Mouse (Mus musculus) kidney, postnatal 0 days (tissue): ENCODE measurements around the gene Sdr39u1. TPM values are rescaled to one million over a fixed set of nuclear protein-coding genes. Genes with fewer than 3 reads are reported as not detected.

Experiments used
- ATAC-seq: fragments of 200-750 bp; cut with Nextera tagmentation; replicated peaks from 2 replicates; pipeline ENCODE4 v1.8.0; 2017; ENCODE audit warnings: low read depth, moderate number of reproducible peaks, moderate TSS enrichment, moderate library complexity; ENCODE audit not compliant: low FRiP score
- DNase-seq: peaks from one replicate; pipeline ENCODE4 v3.0.0-alpha.2; 2016; ENCODE audit warnings: low spot score
- H3K27ac ChIP-seq: fragments of 300-500 bp; sonication (generic); 2 replicates; pipeline ENCODE4 v1.5.1; 2014; ENCODE audit warnings: mild to moderate bottlenecking
- H3K27me3 ChIP-seq: fragments of 300-500 bp; sonication (generic); 2 replicates; pipeline ENCODE4 v1.6.1; 2014; ENCODE audit warnings: low read length, mixed read lengths; ENCODE audit not compliant: insufficient read depth
- H3K36me3 ChIP-seq: fragments of 300-500 bp; sonication (generic); 2 replicates; pipeline ENCODE4 v1.6.1; 2014; ENCODE audit warnings: low read length, mixed read lengths; ENCODE audit not compliant: insufficient read depth
- H3K4me1 ChIP-seq: fragments of 300-500 bp; sonication (generic); replicated peaks from 2 replicates; pipeline ENCODE4 v1.6.1; 2014; ENCODE audit warnings: antibody characterized with exemption, low read length, mixed read lengths; ENCODE audit not compliant: insufficient read depth
- H3K4me2 ChIP-seq: fragments of 300-500 bp; sonication (generic); 2 replicates; pipeline ENCODE4 v1.6.1; 2014; ENCODE audit warnings: mild to moderate bottlenecking, low read length, moderate library complexity, mixed read lengths
- H3K4me3 ChIP-seq: fragments of 300-500 bp; sonication (generic); replicated peaks from 2 replicates; pipeline ENCODE4 v1.5.1; 2014; ENCODE audit warnings: low read depth, low read length
- H3K9ac ChIP-seq: fragments of 300-500 bp; sonication (generic); 2 replicates; pipeline ENCODE4 v1.6.1; 2014; ENCODE audit warnings: low read depth, low read length
- H3K9me3 ChIP-seq: fragments of 300-500 bp; sonication (generic); replicated peaks from 2 replicates; pipeline ENCODE4 v1.6.1; 2016; ENCODE audit warnings: low read length, inconsistent platforms, mixed read lengths
- CTCF ChIP-seq: IDR thresholded peaks from 2 replicates; pipeline ENCODE4 v1.5.1; 2016; ENCODE audit warnings: antibody characterized with exemption, low read depth, mild to moderate bottlenecking, moderate library complexity
- WGBS: fragments of 180-500 bp; shearing (Covaris S2); extraction: QIAGEN DNeasy Blood & Tissue Kit; methylation state at CpG from one replicate; pipeline ENCODE4 v1.1.7; 2014; 5-methylcytosine and 5-hydroxymethylcytosine counted together
- polyA plus RNA-seq: library from polyadenylated mRNA; unstranded; fragments of >200 nt; fragmentation: Nextera tagmentation; extraction: Ambion mirVana; gene quantifications from 2 replicates; pipeline ENCODE4 v1.2.1, GENCODE M21; 2015

Sdr39u1 gene
- 85.3 and 86.0 TPM in 2 replicates for polyA plus RNA-seq

DNA sequence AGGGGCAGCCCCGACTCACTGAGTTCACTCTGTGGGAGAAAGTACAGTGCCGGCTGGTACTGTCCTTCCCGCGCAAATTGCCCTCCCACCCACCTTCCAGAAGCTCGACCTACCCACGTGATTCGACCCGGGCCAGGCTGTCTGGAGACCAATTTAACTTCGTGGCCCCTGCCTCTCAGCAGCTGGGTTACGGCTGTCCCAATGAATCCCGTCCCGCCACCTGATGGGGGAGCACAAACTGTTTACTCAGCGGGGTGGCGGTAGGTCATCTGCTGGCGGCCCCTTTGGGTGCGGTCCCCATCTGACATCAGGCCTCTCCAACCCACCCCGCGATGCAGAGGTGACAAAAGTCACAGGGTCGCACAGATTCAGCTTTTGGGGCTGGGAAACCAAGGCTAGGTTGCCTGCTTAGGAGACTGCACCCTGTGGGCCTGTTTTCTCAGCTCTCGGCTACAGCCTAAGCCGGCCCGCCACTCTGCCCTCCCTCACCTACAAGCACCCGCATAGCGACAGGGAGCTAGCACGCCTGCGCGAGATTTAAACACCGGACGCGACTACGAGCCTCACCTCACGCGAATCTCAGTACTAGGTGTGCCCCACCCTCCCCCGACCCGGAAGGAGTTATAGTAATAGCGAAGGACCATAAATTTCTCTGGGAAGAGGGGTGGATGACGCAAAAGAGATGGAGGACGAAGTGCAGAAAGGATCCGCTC is at the start of gene Sdr39u1:
Sdr39u1 (minus strand) TSS at position 593 of the 713 bp plus-strand sequence.
- Histone ChIP-seq H3K9me3 (no peaks in the 10 kb centered on the region), H3K4me1 (0 out of 2 replicates have a peak, but pooled peaks cover 4% of the 10 kb centered on the region), H3K36me3 (peaks cover 19% of the 10 kb centered on the region), H3K4me2 (peak within 1 kb of the TSS; percentile 87), H3K27me3 (no peaks in the 10 kb centered on the region), H3K9ac (peak within 1 kb of the TSS; percentile 83), H3K27ac (peak within 1 kb of the TSS; percentile 90), H3K4me3 (peak within 1 kb of the TSS; percentile 49)
- 1% methylated on average over 39 of the region's 39 CpGs for WGBS
- TF ChIP-seq CTCF, result no peak; the same call in 1 of the 2 replicates
- DNase-seq, result peak; percentile 95
- peak; percentile 95 for ATAC-seq

- no peak for TF ChIP-seq CTCF
- DNase-seq (no peak), ATAC-seq (no peak)
- Histone ChIP-seq H3K9ac (no peak overlapping the region), H3K9me3 (no peaks in the 10 kb centered on the region), H3K27me3 (no peaks in the 10 kb centered on the region), H3K27ac (no peak overlapping the region), H3K4me2 (no peak overlapping the region), H3K4me1 (no peaks in the 10 kb centered on the region), H3K36me3 (no peaks in the 10 kb centered on the region), H3K4me3 (no peak overlapping the region)
- 54% methylated on average over 2 of the region's 2 CpGs for WGBS
Observed at GRCm38 (mm10) chr14:55946269-55946969, 46.3 kb upstream of the Sdr39u1 start.

GRCm38 (mm10) chr14:55944575-55944974 is 44.5 kb upstream of the Sdr39u1 start, which contains the start of gene Cma1:
Gene Cma1 (minus strand): TSS chr14:55944675.
- Histone ChIP-seq H3K27ac (no peak within 1 kb of the TSS), H3K27me3 (no peaks in the 10 kb centered on the region), H3K4me2 (no peak within 1 kb of the TSS), H3K4me3 (no peak within 1 kb of the TSS), H3K4me1 (no peaks in the 10 kb centered on the region), H3K9me3 (no peaks in the 10 kb centered on the region), H3K9ac (no peak within 1 kb of the TSS), H3K36me3 (no peaks in the 10 kb centered on the region)
- no peak for ATAC-seq
- TF ChIP-seq CTCF, result no peak
- 81% methylated on average over 4 of the region's 4 CpGs for WGBS
- DNase-seq, result no peak

DNA sequence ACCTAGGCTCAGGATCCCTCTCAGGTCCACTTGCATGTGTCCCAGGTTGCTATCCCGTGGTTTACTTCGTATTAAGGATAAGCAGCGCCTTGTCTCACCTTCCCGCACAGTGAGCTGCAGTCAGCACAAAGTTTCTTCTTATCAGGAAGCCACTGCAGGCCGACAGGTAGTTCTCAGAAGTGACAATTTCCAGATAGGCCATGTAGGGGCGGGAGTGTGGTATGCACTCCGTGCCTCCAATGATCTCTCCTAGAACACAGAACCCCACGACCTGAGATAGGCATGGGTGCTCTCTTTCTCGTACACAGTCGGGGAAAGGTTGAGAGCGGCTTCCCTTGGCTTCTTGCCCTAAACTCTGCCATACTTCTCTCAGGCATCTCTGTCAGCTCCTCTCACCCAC is 43.5 kb upstream of the Sdr39u1 start:
- no peak for TF ChIP-seq CTCF
- ATAC-seq, result no peak
- WGBS, result 87% methylated on average over 11 of the region's 11 CpGs

DNA sequence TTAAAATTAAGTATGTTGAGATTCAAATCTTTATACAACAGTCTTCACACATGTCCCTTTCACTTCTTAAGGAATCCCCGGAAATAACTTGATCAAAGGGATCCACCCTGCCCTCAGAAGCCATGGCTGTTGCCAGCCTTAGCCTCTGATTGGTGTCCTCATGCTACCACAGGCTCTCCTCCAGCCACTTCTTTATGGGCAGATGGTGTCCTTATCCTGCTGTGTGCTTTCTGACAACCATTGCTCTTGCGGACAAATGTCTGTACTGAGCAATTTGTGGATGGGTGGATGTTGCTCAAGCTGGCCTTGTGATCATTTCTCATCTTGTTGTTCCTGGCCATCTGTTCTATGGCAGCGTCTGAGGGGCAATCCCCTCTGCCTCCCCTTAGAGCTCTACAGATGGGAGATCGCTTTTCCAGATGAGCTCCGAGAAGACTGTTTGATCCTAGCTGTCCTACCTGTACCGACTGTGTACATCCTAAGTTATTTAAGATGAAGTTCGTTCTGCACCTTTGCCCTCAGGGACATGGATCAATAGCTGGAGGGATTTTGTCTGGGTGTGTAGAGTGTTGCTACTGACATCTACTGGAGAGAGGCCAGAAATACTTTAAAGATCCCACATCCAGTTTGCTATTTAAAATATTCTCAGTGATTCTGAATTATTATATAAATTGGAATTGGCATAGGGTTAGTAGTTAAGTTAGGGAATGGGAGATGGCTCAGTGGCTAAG is 40.1 kb upstream of the Sdr39u1 start:
- H3K4me3 ChIP-seq, result no peak overlapping the region
- H3K27ac ChIP-seq, result no peak overlapping the region
- H3K36me3 ChIP-seq, result no peaks in the 10 kb centered on the region
- no peak for ATAC-seq
- no peak overlapping the region for H3K9ac ChIP-seq
- H3K9me3 ChIP-seq, result no peaks in the 10 kb centered on the region
- no peak for DNase-seq
- TF ChIP-seq CTCF, result peak; percentile 44
- no peak overlapping the region for H3K4me2 ChIP-seq
- WGBS, result 16% methylated on average over 7 of the region's 7 CpGs
- no peaks in the 10 kb centered on the region for H3K4me1 ChIP-seq
- no peaks in the 10 kb centered on the region for H3K27me3 ChIP-seq

More for the DNA sequence above, 43.5 kb upstream of the Sdr39u1 start:
- no peak overlapping the region for H3K27ac ChIP-seq
- H3K4me3 ChIP-seq, result no peak overlapping the region
- H3K4me2 ChIP-seq, result no peak overlapping the region
- no peaks in the 10 kb centered on the region for H3K4me1 ChIP-seq
- H3K9me3 ChIP-seq, result no peaks in the 10 kb centered on the region
- no peak overlapping the region for H3K9ac ChIP-seq
- no peak for DNase-seq
- H3K36me3 ChIP-seq, result no peaks in the 10 kb centered on the region
- no peaks in the 10 kb centered on the region for H3K27me3 ChIP-seq

- no peak overlapping the region for H3K4me2 ChIP-seq
- H3K36me3 ChIP-seq, result no peaks in the 10 kb centered on the region
- no peaks in the 10 kb centered on the region for H3K27me3 ChIP-seq
- no peak for TF ChIP-seq CTCF
- H3K4me1 ChIP-seq, result no peaks in the 10 kb centered on the region
- peak; percentile 82 for DNase-seq
- ATAC-seq, result no peak; the same call in 1 of the 2 replicates
- 17% methylated on average over 7 of the region's 7 CpGs for WGBS
- no peak overlapping the region for H3K9ac ChIP-seq
- no peak overlapping the region for H3K4me3 ChIP-seq
- no peaks in the 10 kb centered on the region for H3K9me3 ChIP-seq
- no peak overlapping the region for H3K27ac ChIP-seq
Observed at GRCm38 (mm10) chr14:55933586-55933985, 33.5 kb upstream of the Sdr39u1 start.
